Mouse (Mus musculus): ENCODE results near the gene Mxd4. TPM values are rescaled to one million over a fixed set of nuclear protein-coding genes. Genes with fewer than 3 reads are reported as not detected.
A peak's percentile ranks its signal among the peaks of the same experiment; 100 is the strongest.

Mxd4 gene
- total RNA-seq, 2 experiments from 2014 or later: 60.7 to 66.5 TPM

- no peak for DNase-seq
Measured at GRCm38 (mm10) chr5:34196423-34196822, 8.9 kb upstream of the Mxd4 start.

DNA sequence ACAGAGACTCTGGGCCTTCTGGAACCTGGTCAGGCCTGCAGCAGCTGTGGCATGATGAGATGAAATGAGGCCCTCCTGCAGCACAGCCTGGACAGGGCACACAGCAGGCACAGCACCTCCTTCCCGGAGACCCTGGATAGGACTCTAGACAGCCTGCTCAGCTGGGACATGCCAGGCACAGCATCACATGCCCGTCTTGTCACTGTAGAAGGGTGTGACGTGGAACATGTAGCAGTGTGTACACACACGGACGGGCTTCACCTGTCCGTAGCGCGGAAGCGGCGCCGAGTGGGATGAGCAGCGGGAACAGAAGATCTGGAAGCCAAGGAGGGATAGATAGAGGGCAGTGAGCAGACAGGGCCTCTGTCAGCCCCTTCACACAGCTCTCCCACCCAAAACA, 8.3 kb upstream of the Mxd4 start:
- no peak for DNase-seq

GRCm38 (mm10) chr5:34194975-34195662, 7.6 kb upstream of the Mxd4 start:
- DNase-seq: no peak

- DNase-seq: no peak
Measured at GRCm38 (mm10) chr5:34194426-34194825, 6.9 kb upstream of the Mxd4 start.

DNA sequence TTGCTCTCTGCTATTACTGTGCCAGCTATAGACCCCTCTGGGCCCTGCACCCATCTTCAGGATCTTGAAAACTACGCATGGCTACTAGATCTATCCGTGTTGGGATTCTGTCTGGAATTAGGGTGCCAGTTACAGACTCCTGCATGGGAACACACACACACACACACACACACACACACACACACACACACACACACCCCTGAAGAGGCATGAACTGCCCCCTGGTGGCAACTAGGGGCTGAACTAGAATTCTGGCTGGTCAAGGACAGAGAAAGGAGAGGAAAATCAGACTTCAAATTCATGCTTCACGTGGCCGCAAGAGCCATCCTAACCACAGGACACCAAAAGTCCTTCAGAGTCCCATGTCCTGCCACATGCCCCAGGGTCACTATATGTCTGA, 4.3 kb upstream of the Mxd4 start:
- peak; percentile 53 for DNase-seq

DNA sequence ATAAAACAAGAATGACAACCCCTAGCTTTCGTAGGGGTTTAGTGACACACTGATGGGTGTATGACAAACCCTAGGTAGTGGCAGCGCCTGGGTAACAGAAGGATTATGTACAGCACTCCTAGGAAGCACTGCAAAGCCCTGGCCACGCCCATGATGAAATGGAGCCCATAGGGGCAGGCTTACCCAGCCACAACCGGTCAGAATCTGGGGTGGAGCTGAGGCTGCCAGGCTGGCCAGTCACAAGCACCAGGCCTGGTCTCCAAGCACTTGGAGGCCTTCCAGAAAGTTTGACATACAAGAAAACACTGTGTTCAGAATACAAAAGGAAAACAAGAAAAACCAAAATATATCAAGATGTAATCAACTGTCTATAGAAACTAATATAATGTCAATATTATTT, 3.5 kb upstream of the Mxd4 start:
- DNase-seq: peak; percentile 66

- DNase-seq: no peak
Measured at GRCm38 (mm10) chr5:34189521-34189920, 2.0 kb upstream of the Mxd4 start.

- DNase-seq: no peak
Measured at GRCm38 (mm10) chr5:34188856-34189255, 1.3 kb upstream of the Mxd4 start.

- peak; percentile 70 for DNase-seq
Measured at GRCm38 (mm10) chr5:34186961-34187391, 544 bp downstream of the Mxd4 start.

- peak; percentile 8 for DNase-seq
Measured at GRCm38 (mm10) chr5:34186391-34186790, 1.1 kb downstream of the Mxd4 start.

DNA sequence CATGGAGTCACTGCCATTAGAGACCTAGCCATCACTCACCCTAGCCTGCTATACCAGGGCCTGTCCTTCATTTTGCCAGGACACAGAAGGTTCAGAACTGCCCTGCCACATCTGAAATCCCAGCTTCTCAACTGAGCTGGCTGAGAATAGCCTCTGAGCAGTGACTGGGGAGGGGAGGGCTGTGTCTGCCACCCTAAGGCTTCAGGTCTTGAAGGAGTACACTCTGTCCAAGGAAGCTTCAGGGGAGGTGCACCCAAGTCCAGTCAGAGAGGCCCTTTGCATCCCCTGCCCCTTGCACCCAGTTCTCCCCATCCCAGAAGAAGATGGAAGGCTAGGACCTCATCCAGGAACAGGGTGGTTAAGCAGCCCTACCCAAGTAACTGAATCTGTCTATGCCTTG, 1.7 kb downstream of the Mxd4 start:
- DNase-seq: peak; percentile 4

- peak; percentile 2 for DNase-seq
Measured at GRCm38 (mm10) chr5:34185051-34185580, 2.4 kb downstream of the Mxd4 start.

- peak; percentile 4 for DNase-seq
Measured at GRCm38 (mm10) chr5:34183976-34184375, 3.5 kb downstream of the Mxd4 start.

DNA sequence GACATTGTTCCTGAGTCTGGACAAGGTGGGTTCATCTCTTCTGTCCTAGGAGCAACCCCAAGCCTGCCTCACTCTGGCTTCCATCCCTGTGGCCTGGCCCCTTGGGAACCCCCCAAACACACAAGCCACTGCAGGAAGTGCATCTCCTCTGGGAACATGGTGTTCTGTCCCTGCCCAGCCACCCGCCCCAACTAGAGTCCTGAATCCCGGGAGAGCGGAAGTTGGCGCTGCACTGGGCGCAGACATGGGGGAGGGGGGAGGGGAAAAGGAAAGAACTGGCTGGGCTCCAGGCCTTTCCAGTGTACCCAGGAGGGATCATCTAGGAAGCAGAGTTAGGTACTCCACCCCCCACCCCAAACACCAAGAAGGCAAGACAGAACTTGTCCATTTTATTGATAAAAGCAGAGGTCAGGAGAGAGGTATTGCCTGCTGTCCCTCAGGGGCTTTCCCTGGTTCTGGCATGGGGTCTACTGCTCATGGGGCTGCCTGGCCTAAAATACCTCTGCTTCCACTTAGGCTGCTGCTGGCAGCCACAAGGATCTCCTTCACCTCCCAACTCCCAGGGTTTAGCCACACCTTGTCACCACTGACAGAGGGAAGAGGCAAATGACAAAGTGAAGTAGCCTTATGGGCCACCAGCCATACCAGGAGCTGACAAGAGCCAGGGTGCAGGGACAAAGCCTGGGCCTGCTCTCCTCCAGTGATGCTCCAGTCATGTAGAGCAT, 4.2 kb downstream of the Mxd4 start:
- DNase-seq: peak; percentile 68

DNA sequence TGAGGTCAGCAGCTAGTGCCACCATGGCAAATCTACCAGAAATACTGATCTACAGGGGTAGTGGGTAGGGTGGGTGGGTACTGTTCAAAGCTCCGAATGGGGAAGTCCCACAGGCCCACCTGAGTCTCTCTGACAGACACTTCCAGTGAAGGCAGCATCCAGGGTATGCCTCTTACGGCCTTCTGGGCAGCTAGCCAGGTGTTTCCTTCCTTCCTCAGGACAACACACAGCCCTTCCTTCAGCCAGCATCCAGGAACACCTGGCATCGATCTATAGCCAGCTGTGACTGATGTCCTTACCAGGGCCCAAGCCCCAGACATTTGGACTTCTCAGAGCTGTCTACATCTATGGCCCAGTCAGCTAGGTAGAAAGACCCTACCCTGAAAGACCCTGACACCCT, 5.0 kb downstream of the Mxd4 start:
- DNase-seq: no peak

DNA sequence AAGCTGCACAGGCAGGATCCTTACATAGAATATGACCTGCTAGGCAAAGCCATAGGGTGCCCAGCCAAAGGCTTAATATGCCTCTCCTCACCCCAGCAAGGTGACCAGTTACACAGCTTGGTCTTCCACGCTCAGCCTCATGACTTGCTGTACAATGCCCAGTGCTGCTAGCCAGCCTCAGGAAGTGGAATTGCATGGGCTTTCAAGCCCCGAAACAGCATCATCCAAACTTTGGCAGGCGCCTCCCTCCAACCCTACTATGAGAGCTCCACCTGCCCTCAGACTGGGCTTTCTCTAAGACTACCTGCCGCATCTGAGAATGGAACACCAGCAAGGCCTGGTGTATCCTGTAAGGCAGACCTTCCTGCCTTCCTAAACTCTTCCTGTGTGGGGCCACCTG, 9.7 kb downstream of the Mxd4 start:
- DNase-seq: no peak

DNA sequence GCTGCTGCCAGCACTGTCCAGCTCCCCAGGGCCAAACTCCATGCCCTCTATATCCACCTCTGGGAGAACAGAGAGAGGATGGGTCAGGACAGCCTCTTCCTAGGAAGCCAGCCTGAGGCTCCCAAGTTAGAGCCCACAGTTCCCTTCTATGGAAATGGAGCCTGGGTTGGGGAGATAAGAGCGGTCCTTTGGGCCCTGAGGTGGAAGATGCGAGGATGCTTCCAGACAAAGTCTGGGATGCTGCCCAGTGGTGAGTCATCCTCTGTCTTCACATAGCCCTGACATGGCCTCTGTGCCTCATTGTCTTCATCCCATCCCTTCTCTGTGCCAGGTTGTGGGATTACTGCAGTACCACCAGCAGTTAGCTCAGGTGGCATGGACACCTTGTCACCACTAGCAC, 10.4 kb downstream of the Mxd4 start:
- DNase-seq: no peak

DNA sequence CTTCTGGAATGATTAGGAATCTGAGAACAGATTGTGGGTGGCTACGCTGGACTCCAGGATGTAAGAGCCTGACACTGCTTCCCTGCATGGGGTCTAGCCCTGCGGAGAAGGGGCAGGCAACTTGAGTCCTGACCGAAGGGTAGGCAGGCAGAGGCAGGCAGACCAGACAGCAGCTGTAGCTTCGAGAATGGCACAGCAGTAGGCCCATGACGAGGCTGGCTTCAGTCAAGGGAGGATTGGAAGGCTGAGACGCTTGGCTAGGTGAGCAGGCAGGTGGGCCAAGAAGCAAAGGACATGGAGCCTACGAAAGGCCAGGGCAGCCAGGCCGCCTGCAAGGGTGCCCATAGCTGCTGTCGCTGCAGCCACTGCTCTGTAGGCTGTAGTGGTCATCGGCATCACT, 10.8 kb downstream of the Mxd4 start:
- no peak for DNase-seq

DNA sequence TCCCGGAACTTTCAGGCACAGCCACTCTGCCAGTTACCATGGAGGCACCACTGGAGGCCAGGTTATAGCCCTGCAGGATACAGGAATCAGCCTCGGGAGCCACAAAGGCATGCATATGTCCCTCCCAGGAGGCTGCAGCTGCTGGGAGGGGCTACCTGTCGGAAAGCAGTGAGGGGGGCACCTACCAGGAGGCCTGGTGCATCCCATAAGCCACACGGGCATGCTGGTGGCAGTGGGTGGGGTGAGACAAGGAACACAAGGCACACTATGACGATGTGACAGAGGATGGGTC, 12.2 kb downstream of the Mxd4 start:
- no peak for DNase-seq

DNA sequence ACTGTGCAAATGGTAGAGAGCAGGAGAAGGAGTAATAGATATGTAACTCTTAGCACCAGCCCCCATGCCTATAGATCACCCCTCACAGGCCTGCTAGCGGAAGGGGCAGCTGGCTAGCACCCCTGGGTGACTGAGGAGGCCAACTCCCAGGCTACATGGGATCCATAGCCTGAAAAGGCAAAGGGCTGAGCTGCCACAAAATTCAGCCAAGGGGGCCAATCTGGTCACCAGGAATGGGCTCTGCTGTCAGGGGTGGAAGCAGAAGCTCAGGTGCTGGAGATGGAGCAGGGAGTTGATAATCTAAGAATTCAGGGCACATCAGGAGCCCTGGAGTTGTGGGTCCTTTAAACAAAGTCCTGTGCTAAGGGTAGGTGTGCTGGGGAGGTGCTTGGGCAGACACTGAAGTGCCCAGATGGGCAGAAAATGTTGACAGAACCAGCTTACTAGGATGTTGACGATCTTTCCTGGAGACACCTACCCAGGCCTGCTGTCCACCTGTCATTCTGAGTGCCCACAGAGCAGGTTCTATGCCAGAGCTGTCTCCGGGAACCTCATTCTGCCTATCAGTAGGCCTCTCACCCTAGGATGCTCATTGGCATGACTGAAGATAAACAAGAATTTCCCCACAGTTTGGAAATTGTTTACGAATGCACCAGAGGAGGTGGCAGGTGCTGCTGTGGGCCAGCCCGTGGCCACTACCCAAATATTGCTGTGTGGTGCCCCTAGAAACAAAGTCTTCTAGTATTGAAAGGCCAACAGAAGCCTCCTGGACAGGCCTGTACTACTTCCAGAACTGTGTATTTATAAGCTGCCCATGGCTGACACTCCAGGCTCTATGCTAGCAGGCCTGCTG, 12.7 kb downstream of the Mxd4 start:
- DNase-seq: no peak

DNA sequence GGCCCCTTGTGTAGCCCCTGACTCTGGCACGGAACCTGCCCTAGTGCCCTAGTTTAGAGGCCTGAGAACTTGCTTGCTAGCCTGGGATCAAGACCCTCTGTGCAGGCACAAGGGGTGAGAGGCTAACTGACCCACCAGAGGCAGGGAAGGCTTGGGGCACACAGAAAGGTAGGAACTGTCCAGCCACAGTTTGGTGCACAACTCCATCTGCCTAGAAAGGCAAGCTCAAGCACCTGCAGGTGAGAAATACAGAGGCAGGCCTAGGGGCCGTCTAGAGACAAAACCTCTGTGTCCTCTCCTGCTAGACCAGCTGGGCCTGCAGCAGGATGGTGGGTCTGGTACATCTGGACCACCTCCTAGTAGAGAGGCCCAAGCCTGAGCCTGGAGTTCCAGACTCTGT, 13.5 kb downstream of the Mxd4 start:
- no peak for DNase-seq

GRCm38 (mm10) chr5:34170726-34171125, 16.8 kb downstream of the Mxd4 start:
- DNase-seq: no peak

- no peak for DNase-seq
Measured at GRCm38 (mm10) chr5:34169954-34170353, 17.6 kb downstream of the Mxd4 start.
